Mouse (Mus musculus) skeletal muscle tissue, postnatal 0 days (tissue): Measurements from ENCODE around the gene 9230104L09Rik. TPM values are rescaled to one million over a fixed set of nuclear protein-coding genes. Genes with fewer than 3 reads are reported as not detected.

Experiments
- polyA plus RNA-seq: library from polyadenylated mRNA; unstranded; fragments of >200 nt; fragmentation: Nextera tagmentation; extraction: Ambion mirVana; gene quantifications from 2 replicates; pipeline ENCODE4 v1.2.1, GENCODE M21; 2015

Gene 9230104L09Rik
- polyA plus RNA-seq, result not detected in 2 replicates

DNA sequence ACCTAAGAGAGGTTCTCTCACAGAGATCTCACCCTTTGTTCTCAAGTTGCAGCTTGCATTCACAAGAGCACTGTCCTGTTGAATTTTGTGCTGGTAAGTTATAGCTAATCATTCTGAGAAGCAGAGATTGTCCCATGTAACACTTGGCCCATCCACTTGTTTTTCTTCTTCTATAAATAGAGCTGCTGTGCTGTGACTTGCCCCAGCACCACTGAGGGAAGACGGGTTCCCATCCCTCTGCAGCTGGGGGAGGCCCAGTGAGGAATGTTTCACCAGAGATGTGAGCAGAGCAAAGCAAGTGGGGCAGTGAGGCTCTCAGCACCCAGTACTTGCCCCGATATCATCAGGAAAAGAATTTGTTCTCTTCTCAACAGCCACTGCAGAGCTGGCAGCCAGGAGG is at the start of gene 9230104L09Rik:
Gene 9230104L09Rik, minus strand, starts transcription at position 73 of the 400 bp plus-strand sequence.

DNA sequence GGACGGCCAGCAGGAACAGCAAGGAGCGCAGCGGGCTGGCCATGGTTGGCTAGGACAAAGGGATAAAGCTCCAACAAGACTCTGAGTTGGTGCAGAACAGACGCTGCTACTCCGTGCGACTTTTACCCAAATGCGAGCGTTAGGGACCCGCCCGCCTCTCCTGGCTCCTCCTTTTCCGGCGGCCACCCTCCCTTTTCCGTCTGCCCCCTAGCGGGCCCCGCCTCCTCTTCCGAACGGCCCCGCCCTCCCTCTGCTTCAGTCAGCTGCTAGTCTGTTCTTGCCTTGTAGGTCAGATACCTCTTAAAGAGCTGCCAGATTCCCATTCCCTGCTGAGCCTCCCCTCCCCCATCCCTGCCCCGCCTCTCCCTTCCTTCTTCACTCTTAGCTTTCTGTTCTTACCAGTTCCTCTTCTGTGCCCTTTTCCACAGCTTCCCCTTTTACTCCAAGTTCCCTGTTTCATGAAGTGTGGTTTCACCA is 10.5 kb upstream of the 9230104L09Rik start, which contains the start of gene Cst3:
Gene Cst3, minus strand, starts transcription at position 358 of the 477 bp plus-strand sequence.

DNA sequence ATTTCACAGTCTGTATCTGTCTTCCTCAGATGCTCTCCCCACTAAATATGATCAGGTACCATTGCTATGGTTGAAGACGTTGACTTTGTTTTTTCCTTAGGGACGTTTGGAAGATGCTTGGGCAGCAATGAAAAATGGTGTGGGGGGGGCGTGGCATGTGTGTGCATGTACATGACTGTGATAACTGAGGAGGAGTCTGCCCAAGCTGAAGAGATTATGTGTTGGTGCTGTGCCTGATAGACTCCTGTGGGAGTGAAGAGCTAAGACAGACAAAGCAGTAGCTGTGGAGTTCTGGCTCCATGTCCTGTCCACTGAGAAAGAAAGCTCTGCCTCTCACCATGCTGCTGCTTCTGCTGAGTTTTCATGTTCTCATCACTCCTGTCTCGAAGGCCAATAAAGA is 29.9 kb downstream of the 9230104L09Rik start, which contains the start of gene Cst9:
Gene Cst9, plus strand, starts transcription at position 236 of the 400 bp plus-strand sequence.

DNA sequence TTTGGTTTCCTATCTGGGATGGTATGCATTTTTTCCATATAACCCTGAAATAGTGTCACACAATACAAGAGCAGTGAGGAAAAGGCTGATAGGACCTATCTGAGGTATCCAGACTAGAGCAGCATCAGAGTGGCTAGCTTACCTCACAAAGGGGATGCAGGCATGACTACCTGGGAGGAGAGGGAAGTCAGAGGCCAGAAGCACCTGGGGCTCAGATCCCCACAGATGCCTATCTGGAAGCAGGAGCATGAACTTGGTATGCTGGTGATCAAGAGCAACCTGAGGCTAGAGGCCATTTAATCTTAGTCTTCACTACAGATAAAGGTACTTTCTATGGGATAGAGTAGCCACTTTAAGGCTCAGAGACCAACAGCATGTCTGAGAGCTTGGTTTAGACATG is 44.9 kb downstream of the 9230104L09Rik start, which contains the start of gene Cst13:
Gene Cst13, plus strand, starts transcription at position 173 of the 400 bp plus-strand sequence.

DNA sequence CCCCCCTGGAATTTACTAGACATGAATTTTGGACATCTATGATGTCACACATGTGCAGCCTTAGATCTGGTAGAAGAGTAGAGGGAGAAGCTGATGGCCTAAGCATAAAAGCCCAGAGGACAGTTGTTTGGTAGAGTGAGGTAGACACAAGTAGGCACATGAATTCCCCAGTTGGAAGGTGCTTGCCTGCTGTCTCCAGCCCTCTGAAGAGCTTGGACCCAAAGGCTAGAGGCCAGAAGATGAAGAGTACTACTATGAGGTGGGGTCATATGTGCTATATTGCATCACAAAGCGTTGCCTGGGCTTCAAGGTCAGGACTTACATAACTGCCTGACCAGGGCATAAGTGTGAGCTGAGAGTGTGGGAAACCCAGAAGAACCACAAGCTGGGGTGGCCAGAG is 66.4 kb downstream of the 9230104L09Rik start, which contains the start of gene Cst8:
Gene Cst8, plus strand, starts transcription at position 301 of the 400 bp plus-strand sequence.

Other genes with a start within 250 kb of the 9230104L09Rik start
- 20.2 and 27.2 TPM in 2 replicates for gene Nxt1, start 192.4 kb downstream of the 9230104L09Rik start, polyA plus RNA-seq
- 14.8 and 15.2 TPM in 2 replicates for gene Gzf1, start 184.0 kb downstream of the 9230104L09Rik start, polyA plus RNA-seq
- gene Napb, start 132.6 kb downstream of the 9230104L09Rik start, polyA plus RNA-seq, result 2.8 and 4.0 TPM in 2 replicates
- not detected in 2 replicates for gene Cstl1, start 114.7 kb downstream of the 9230104L09Rik start, polyA plus RNA-seq
- gene Cst11, start 93.5 kb downstream of the 9230104L09Rik start, polyA plus RNA-seq, result not detected in 2 replicates
- not detected in 2 replicates for gene 8030411F24Rik, start 83.0 kb downstream of the 9230104L09Rik start, polyA plus RNA-seq
- gene Cst12, start 75.7 kb downstream of the 9230104L09Rik start, polyA plus RNA-seq, result not detected in 2 replicates
- gene Cst8, start 66.3 kb downstream of the 9230104L09Rik start, polyA plus RNA-seq, result not detected in 2 replicates
- gene Cst13, start 45.0 kb downstream of the 9230104L09Rik start, polyA plus RNA-seq, result not detected in 2 replicates
- not detected in 2 replicates for gene Cst9, start 29.9 kb downstream of the 9230104L09Rik start, polyA plus RNA-seq
- gene Cst3, start 10.7 kb upstream of the 9230104L09Rik start, polyA plus RNA-seq, result 550 and 551 TPM in 2 replicates
- not detected in 2 replicates for gene Gm1330, start 138.2 kb upstream of the 9230104L09Rik start, polyA plus RNA-seq
- not detected in 2 replicates for gene Gm10750, start 152.2 kb upstream of the 9230104L09Rik start, polyA plus RNA-seq